Mouse (Mus musculus): ENCODE results near the gene Naa80. TPM values are rescaled to one million over a fixed set of nuclear protein-coding genes. Genes with fewer than 3 reads are reported as not detected.
A peak's percentile ranks its signal among the peaks of the same experiment; 100 is the strongest.

Naa80 gene
- polyA plus RNA-seq, 1 experiment, result 43.0 TPM

DNA sequence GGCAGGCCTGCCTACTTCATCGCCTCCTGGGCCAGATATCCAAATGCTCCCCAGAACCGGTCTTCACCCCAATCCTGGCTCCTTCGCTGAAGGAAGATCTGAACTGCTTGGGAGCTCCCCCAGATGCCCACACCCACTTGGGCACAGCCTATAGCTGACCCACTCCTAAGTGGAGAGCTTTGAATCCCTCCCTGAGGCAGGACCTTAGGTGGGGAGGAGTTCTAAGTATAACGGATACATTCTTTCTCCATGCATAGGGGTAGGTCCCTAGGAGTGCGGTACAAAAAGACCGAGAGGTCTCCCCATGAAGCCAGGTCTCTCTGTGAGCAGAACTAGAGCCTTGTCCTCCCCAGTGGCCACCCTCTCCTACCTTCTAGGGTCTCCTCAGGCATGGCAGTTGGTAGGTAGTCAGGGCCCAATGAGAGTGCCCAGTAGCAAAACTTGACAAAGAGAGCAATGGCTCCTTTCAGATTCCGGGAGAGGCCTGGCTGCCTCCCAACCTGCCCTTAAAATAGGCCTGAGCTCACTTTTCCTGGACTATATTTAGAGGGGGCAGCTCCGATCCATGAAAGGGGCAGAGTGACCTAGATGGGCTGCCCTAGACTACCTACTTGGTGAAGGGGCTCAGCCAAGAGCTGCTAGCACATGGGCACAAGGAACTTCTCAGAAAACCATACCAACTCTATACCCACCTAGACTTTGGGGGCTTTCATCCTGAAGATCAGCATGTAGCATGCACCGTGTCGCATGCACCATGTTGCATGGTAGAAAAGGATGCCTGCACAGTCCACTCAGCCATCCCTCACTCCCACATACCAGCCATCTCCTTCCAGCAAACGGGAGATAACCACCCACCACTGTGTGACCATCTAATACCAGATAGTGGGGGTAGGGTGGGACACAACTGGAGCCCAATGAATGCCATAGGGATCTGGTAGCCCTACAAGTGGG is 18.2 kb downstream of the Naa80 start:
- TF ChIP-seq CTCF (conservative IDR thresholded peaks at IDR 0.05; ENCODE audit: insufficient read depth, insufficient read length, low read depth, low read length) (no peak), POLR2A (IDR thresholded peaks at IDR 0.05; ENCODE audit: low read depth, low read length) (no peak)
- no peak overlapping the region for H3K4me3 ChIP-seq (ENCODE audit: insufficient read depth, low read depth, low read length)

DNA sequence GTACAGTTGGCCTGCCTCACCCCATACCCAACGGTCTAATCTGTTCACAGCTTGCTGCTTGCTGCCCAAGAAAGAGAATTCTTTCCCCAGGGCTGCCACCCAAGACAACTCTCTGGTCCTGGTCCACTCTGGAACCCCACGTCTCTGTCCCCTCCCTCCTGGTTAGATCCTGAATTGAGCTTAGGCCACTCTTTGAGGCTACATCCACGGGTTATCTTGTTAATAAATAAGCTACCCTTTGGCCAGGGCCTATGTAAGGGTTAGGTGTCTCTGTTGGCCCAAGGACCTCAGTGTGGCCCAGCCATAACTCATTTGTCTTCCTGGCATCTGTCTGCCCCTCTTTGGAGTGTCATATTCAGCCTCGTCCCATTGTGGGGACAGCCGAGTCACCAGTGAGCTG is 19.7 kb downstream of the Naa80 start:
- WGBS, result 49% methylated on average over 5 of the region's 5 CpGs
- Histone ChIP-seq H3K4me3 (ENCODE audit: insufficient read depth, low read depth, low read length) (no peak overlapping the region), H3K36me3 (ENCODE audit: control insufficient read depth, insufficient read depth, low read length) (no peaks in the 10 kb centered on the region), H3K4me1 (ENCODE audit: control insufficient read depth, insufficient read depth, low read length) (peaks cover 31% of the 10 kb centered on the region), H3K27me3 (replicated peaks; ENCODE audit: control insufficient read depth, insufficient read depth, low read length) (no peaks in the 10 kb centered on the region), H3K27ac (ENCODE audit: insufficient read depth, low read depth, low read length) (peak overlapping the region; percentile 74)
- DNase-seq, result peak; percentile 83
- TF ChIP-seq CTCF (conservative IDR thresholded peaks at IDR 0.05; ENCODE audit: insufficient read depth, insufficient read length, low read depth, low read length), result no peak
- TF ChIP-seq POLR2A (IDR thresholded peaks at IDR 0.05; ENCODE audit: low read depth, low read length), result no peak

More for the DNA sequence above, 18.2 kb downstream of the Naa80 start:
- no peaks in the 10 kb centered on the region for H3K27me3 ChIP-seq (replicated peaks; ENCODE audit: control insufficient read depth, insufficient read depth, low read length)
- no peaks in the 10 kb centered on the region for H3K36me3 ChIP-seq (ENCODE audit: control insufficient read depth, insufficient read depth, low read length)
- H3K4me1 ChIP-seq (ENCODE audit: control insufficient read depth, insufficient read depth, low read length), result peaks cover 29% of the 10 kb centered on the region
- WGBS, result 73% methylated on average over 11 of the region's 11 CpGs
- H3K27ac ChIP-seq (ENCODE audit: insufficient read depth, low read depth, low read length), result peak overlapping the region; percentile 7; the same call in 1 of the 2 replicates
- DNase-seq, result peak; percentile 65

GRCm38 (mm10) chr9:107599433-107599832 is 20.7 kb downstream of the Naa80 start:
- no peak overlapping the region for H3K27ac ChIP-seq (ENCODE audit: insufficient read depth, low read depth, low read length)
- peak overlapping the region; percentile 3; the same call in 1 of the 2 replicates for H3K4me3 ChIP-seq (ENCODE audit: insufficient read depth, low read depth, low read length)
- DNase-seq, result peak; percentile 44
- WGBS, result 68% methylated on average over 9 of the region's 9 CpGs
- peaks cover 29% of the 10 kb centered on the region for H3K4me1 ChIP-seq (ENCODE audit: control insufficient read depth, insufficient read depth, low read length)
- H3K27me3 ChIP-seq (replicated peaks; ENCODE audit: control insufficient read depth, insufficient read depth, low read length), result no peaks in the 10 kb centered on the region
- H3K36me3 ChIP-seq (ENCODE audit: control insufficient read depth, insufficient read depth, low read length), result no peaks in the 10 kb centered on the region
- TF ChIP-seq CTCF (conservative IDR thresholded peaks at IDR 0.05; ENCODE audit: insufficient read depth, insufficient read length, low read depth, low read length) (no peak), POLR2A (IDR thresholded peaks at IDR 0.05; ENCODE audit: low read depth, low read length) (no peak)

DNA sequence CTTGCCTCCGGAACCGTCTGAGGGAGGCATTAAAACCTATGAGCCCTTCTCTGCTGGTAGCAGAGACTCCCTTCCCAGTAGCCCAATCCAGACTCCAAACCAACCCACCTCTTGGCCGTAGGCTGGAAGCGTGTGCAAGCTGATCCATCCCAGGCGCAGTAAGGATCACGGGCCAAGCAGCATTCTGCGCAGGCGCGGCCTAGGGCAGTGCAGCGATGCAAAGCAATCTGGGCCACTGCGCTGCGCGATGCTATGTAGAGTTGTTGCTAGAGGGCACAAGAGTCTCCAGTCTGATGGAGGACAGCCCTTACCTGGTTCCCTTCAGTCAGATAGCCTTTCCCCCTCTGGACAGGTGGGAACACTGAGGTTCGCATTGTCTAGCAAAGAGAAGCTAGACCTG is 21.2 kb downstream of the Naa80 start:
- peaks cover 29% of the 10 kb centered on the region for H3K4me1 ChIP-seq (ENCODE audit: control insufficient read depth, insufficient read depth, low read length)
- H3K27ac ChIP-seq (ENCODE audit: insufficient read depth, low read depth, low read length), result no peak overlapping the region
- H3K4me3 ChIP-seq (ENCODE audit: insufficient read depth, low read depth, low read length), result peak overlapping the region; percentile 3; the same call in 1 of the 2 replicates
- no peaks in the 10 kb centered on the region for H3K36me3 ChIP-seq (ENCODE audit: control insufficient read depth, insufficient read depth, low read length)
- no peaks in the 10 kb centered on the region for H3K27me3 ChIP-seq (replicated peaks; ENCODE audit: control insufficient read depth, insufficient read depth, low read length)
- 65% methylated on average over 14 of the region's 14 CpGs for WGBS
- TF ChIP-seq CTCF (conservative IDR thresholded peaks at IDR 0.05; ENCODE audit: insufficient read depth, insufficient read length, low read depth, low read length) (no peak), POLR2A (IDR thresholded peaks at IDR 0.05; ENCODE audit: low read depth, low read length) (no peak)
- DNase-seq, result peak; percentile 63

GRCm38 (mm10) chr9:107600745-107601144 is 22.1 kb downstream of the Naa80 start:
- Histone ChIP-seq H3K27me3 (replicated peaks; ENCODE audit: control insufficient read depth, insufficient read depth, low read length) (no peaks in the 10 kb centered on the region), H3K27ac (ENCODE audit: insufficient read depth, low read depth, low read length) (no peak overlapping the region), H3K4me3 (ENCODE audit: insufficient read depth, low read depth, low read length) (no peak overlapping the region), H3K4me1 (ENCODE audit: control insufficient read depth, insufficient read depth, low read length) (peaks cover 36% of the 10 kb centered on the region), H3K36me3 (ENCODE audit: control insufficient read depth, insufficient read depth, low read length) (no peaks in the 10 kb centered on the region)
- 73% methylated on average over 12 of the region's 12 CpGs for WGBS
- peak; percentile 36 for TF ChIP-seq CTCF (conservative IDR thresholded peaks at IDR 0.05; ENCODE audit: insufficient read depth, insufficient read length, low read depth, low read length)
- no peak for TF ChIP-seq POLR2A (IDR thresholded peaks at IDR 0.05; ENCODE audit: low read depth, low read length)
- peak; percentile 70 for DNase-seq

GRCm38 (mm10) chr9:107601275-107601674 is 22.6 kb downstream of the Naa80 start:
- Histone ChIP-seq H3K27me3 (replicated peaks; ENCODE audit: control insufficient read depth, insufficient read depth, low read length) (no peaks in the 10 kb centered on the region), H3K4me1 (ENCODE audit: control insufficient read depth, insufficient read depth, low read length) (peaks cover 38% of the 10 kb centered on the region), H3K36me3 (ENCODE audit: control insufficient read depth, insufficient read depth, low read length) (no peaks in the 10 kb centered on the region), H3K4me3 (ENCODE audit: insufficient read depth, low read depth, low read length) (no peak overlapping the region), H3K27ac (ENCODE audit: insufficient read depth, low read depth, low read length) (no peak overlapping the region)
- no peak for DNase-seq
- TF ChIP-seq POLR2A (IDR thresholded peaks at IDR 0.05; ENCODE audit: low read depth, low read length) (no peak), CTCF (conservative IDR thresholded peaks at IDR 0.05; ENCODE audit: insufficient read depth, insufficient read length, low read depth, low read length) (no peak)
- 84% methylated on average over 11 of the region's 11 CpGs for WGBS

DNA sequence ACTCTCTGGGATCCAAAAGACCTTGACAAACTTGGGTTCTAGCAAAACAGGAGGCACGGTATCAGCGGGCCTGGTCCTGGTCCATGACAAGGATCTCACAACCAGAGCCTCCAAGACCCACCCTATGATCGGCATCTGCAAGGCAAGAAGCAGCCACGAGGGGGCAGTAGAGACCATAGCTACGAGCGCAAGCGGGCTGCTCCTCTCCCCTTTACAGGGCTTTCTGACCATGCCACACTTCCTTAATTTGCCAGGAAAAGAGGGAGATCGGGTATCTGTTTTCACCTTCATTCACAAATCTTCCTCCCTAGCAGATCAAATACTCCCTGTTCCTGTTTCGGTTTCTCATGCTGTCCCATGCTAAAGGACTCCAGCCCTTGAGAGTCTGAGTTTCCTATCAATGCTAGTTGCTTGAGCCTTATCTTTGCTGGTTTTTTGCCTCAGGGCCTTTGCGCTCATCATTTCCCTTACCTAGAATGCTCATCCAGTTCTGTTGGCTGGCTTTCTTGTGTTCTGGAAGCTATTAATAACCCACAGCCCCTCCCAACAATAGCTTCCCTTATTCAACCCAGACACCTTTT is 23.5 kb downstream of the Naa80 start:
- Histone ChIP-seq H3K27me3 (replicated peaks; ENCODE audit: control insufficient read depth, insufficient read depth, low read length) (no peaks in the 10 kb centered on the region), H3K4me3 (ENCODE audit: insufficient read depth, low read depth, low read length) (no peak overlapping the region), H3K4me1 (ENCODE audit: control insufficient read depth, insufficient read depth, low read length) (peaks cover 33% of the 10 kb centered on the region), H3K27ac (ENCODE audit: insufficient read depth, low read depth, low read length) (no peak overlapping the region), H3K36me3 (ENCODE audit: control insufficient read depth, insufficient read depth, low read length) (no peaks in the 10 kb centered on the region)
- peak; percentile 91 for DNase-seq
- 9% methylated on average over 10 of the region's 10 CpGs for WGBS
- TF ChIP-seq POLR2A (IDR thresholded peaks at IDR 0.05; ENCODE audit: low read depth, low read length) (no peak), CTCF (conservative IDR thresholded peaks at IDR 0.05; ENCODE audit: insufficient read depth, insufficient read length, low read depth, low read length) (peak; percentile 98)
